Comparison of ENCODE assay signal across 9 mouse cellular contexts in the genomic region with DNA sequence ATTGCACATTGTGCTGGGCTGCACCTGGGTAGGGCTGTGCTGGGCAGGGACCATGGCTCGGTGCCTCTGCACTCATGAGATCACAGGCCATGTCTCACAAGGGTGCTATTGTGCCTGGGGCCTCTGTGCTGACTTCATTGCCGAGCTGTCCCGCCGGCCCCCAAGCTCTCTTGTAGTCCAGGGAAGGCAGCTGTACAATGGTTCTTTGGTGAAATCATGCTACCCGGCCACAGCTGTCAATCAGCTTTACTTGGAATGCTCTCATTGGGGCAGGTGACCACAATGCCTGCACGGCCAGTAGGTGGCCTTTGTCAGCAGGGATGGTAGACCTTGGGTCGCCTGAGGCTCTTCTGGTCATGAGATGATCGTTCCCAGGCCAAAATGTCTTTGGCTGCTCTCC.
DNase-seq lines count a peak whose midpoint lies in the region; ATAC-seq and TF ChIP-seq lines count a peak whose summit lies in the region.
"Had no signal": no experiment of that assay in that cellular context is flagged by ENCODE, and none has a peak within 500 bp of the region (broad histone marks: within the 10 kb centered on the region; RNA-seq: fewer than 3 reads in every experiment).

No protein-coding gene starts in this region.

- no peak overlapping the region for H3K27ac ChIP-seq in midbrain, embryonic 11.5 days (ENCODE audit: low read depth, low read length)
- no peak overlapping the region for H3K27ac ChIP-seq in midbrain, embryonic 14.5 days (replicated peaks; ENCODE audit: low read depth, low read length)
- H3K27ac ChIP-seq in layer of hippocampus, adult 2 months: peak overlapping the region; percentile 60
- no peak overlapping the region for H3K27ac ChIP-seq in stomach, postnatal 0 days (replicated peaks)
- H3K27ac ChIP-seq in kidney, embryonic 14.5 days (ENCODE audit: low read depth, low read length): no peak overlapping the region
- H3K27ac ChIP-seq in kidney, adult 2 months (ENCODE audit: insufficient read depth, low read depth, low read length): no peak overlapping the region

- H3K9me3 ChIP-seq in midbrain, embryonic 11.5 days (ENCODE audit: control insufficient read depth, low read length): no peaks in the 10 kb centered on the region
- H3K9me3 ChIP-seq in midbrain, embryonic 14.5 days (ENCODE audit: control insufficient read depth, low read length): no peaks in the 10 kb centered on the region
- H3K9me3 ChIP-seq in stomach, postnatal 0 days (ENCODE audit: control insufficient read depth, low read length): no peaks in the 10 kb centered on the region
- no peaks in the 10 kb centered on the region for H3K9me3 ChIP-seq in kidney, embryonic 14.5 days (ENCODE audit: control insufficient read depth, low read length)

- no peaks in the 10 kb centered on the region for H3K27me3 ChIP-seq in midbrain, embryonic 11.5 days (ENCODE audit: control insufficient read depth, insufficient read depth, low read length)
- H3K27me3 ChIP-seq in midbrain, embryonic 14.5 days (ENCODE audit: control insufficient read depth, insufficient read depth, low read length): no peaks in the 10 kb centered on the region
- no peaks in the 10 kb centered on the region for H3K27me3 ChIP-seq in stomach, postnatal 0 days (ENCODE audit: control insufficient read depth, insufficient read depth, low read length)
- H3K27me3 ChIP-seq in kidney, embryonic 14.5 days (ENCODE audit: control insufficient read depth, insufficient read depth, low read length): no peaks in the 10 kb centered on the region
- no peaks in the 10 kb centered on the region for H3K27me3 ChIP-seq in kidney, adult 2 months (replicated peaks; ENCODE audit: control insufficient read depth, insufficient read depth, low read length)

- peak; percentile 17 to 21 for DNase-seq in cerebellum, adult 18-20 months
- DNase-seq in cerebellum, postnatal 4 days (ENCODE audit: low spot score in 2 of 2): no peak
- no peak for DNase-seq in midbrain, embryonic 11.5 days (ENCODE audit: low spot score, missing footprints)
- DNase-seq in midbrain, embryonic 14.5 days: no peak
- peak; percentile 23 to 48 for DNase-seq in layer of hippocampus, adult 2 months (ENCODE audit: low spot score in 2 of 2)
- no peak for DNase-seq in stomach, postnatal 0 days (ENCODE audit: low spot score)
- no peak for DNase-seq in kidney, adult 2 months

- no peak overlapping the region for H3K4me2 ChIP-seq in midbrain, embryonic 11.5 days
- H3K4me2 ChIP-seq in midbrain, embryonic 14.5 days (ENCODE audit: low read length): no peak overlapping the region
- H3K4me2 ChIP-seq in stomach, postnatal 0 days (replicated peaks; ENCODE audit: low read depth): no peak overlapping the region
- H3K4me2 ChIP-seq in kidney, embryonic 14.5 days (replicated peaks; ENCODE audit: low read depth, low read length): no peak overlapping the region

- WGBS in midbrain, embryonic 11.5 days: 52% methylated on average over 8 of the region's 8 CpGs
- 43% methylated on average over 8 of the region's 8 CpGs for WGBS in midbrain, embryonic 14.5 days
- WGBS in stomach, postnatal 0 days: 79% methylated on average over 8 of the region's 8 CpGs
- WGBS in kidney, embryonic 14.5 days: 76% methylated on average over 8 of the region's 8 CpGs
- 79% methylated on average over 8 of the region's 8 CpGs for WGBS in kidney, adult 2 months

- no peak for TF ChIP-seq POLR2A in kidney, adult 2 months (IDR thresholded peaks at IDR 0.05; ENCODE audit: low read depth, low read length)

- no peak overlapping the region for H3K9ac ChIP-seq in midbrain, embryonic 11.5 days (ENCODE audit: low read length)
- no peak overlapping the region for H3K9ac ChIP-seq in midbrain, embryonic 14.5 days (replicated peaks; ENCODE audit: low read length)
- H3K9ac ChIP-seq in stomach, postnatal 0 days (ENCODE audit: low read length): no peak overlapping the region
- H3K9ac ChIP-seq in kidney, embryonic 14.5 days (ENCODE audit: low read depth, low read length): no peak overlapping the region

- no peak for TF ChIP-seq EP300 in stomach, postnatal 0 days (optimal IDR thresholded peaks at IDR 0.05)

- H3K4me3 ChIP-seq in midbrain, embryonic 11.5 days (ENCODE audit: low read depth, low read length): no peak overlapping the region
- H3K4me3 ChIP-seq in midbrain, embryonic 14.5 days (replicated peaks; ENCODE audit: low read depth, low read length): no peak overlapping the region
- H3K4me3 ChIP-seq in layer of hippocampus, adult 2 months: no peak overlapping the region
- no peak overlapping the region for H3K4me3 ChIP-seq in stomach, postnatal 0 days (ENCODE audit: low read depth, low read length)
- H3K4me3 ChIP-seq in kidney, embryonic 14.5 days (ENCODE audit: low read length): no peak overlapping the region
- no peak overlapping the region for H3K4me3 ChIP-seq in kidney, adult 2 months (ENCODE audit: insufficient read depth, low read depth, low read length)
- H3K4me3 ChIP-seq: megakaryocyte, embryonic 14.5 days had no signal

- no peaks in the 10 kb centered on the region for H3K4me1 ChIP-seq in midbrain, embryonic 11.5 days (ENCODE audit: control insufficient read depth, insufficient read depth, low read length)
- no peaks in the 10 kb centered on the region for H3K4me1 ChIP-seq in midbrain, embryonic 14.5 days (ENCODE audit: control insufficient read depth, insufficient read depth, low read length)
- no peaks in the 10 kb centered on the region for H3K4me1 ChIP-seq in stomach, postnatal 0 days (replicated peaks; ENCODE audit: control insufficient read depth, insufficient read depth)
- H3K4me1 ChIP-seq in kidney, embryonic 14.5 days (ENCODE audit: control insufficient read depth, insufficient read depth, low read length): no peaks in the 10 kb centered on the region
- no peaks in the 10 kb centered on the region for H3K4me1 ChIP-seq in kidney, adult 2 months (ENCODE audit: control insufficient read depth, insufficient read depth, low read length)
- H3K4me1 ChIP-seq: megakaryocyte, embryonic 14.5 days had no signal

- 0 out of 2 replicates have a peak, but pooled peaks have one; percentile 50 for ATAC-seq in midbrain, embryonic 11.5 days (ENCODE audit: low FRiP score)
- ATAC-seq in midbrain, embryonic 14.5 days (ENCODE audit: low FRiP score, low TSS enrichment): no peak
- ATAC-seq in stomach, postnatal 0 days (ENCODE audit: low FRiP score, low TSS enrichment): no peak
- no peak for ATAC-seq in kidney, embryonic 14.5 days (ENCODE audit: low FRiP score, low TSS enrichment)

- no peaks in the 10 kb centered on the region for H3K36me3 ChIP-seq in midbrain, embryonic 11.5 days (ENCODE audit: control insufficient read depth, insufficient read depth, low read length)
- no peaks in the 10 kb centered on the region for H3K36me3 ChIP-seq in midbrain, embryonic 14.5 days (ENCODE audit: control insufficient read depth, insufficient read depth, low read length)
- H3K36me3 ChIP-seq in stomach, postnatal 0 days (ENCODE audit: control insufficient read depth, insufficient read depth, low read length): no peaks in the 10 kb centered on the region
- no peaks in the 10 kb centered on the region for H3K36me3 ChIP-seq in kidney, embryonic 14.5 days (ENCODE audit: control insufficient read depth, insufficient read depth, low read length)
- H3K36me3 ChIP-seq in kidney, adult 2 months (ENCODE audit: control insufficient read depth, insufficient read depth, low read length): no peaks in the 10 kb centered on the region

- TF ChIP-seq CTCF in layer of hippocampus, adult 2 months (conservative IDR thresholded peaks at IDR 0.05): peak; percentile 52
- TF ChIP-seq CTCF in stomach, postnatal 0 days (IDR thresholded peaks at IDR 0.05; ENCODE audit: low read depth): 0 out of 2 replicates have a peak, but pooled peaks have one; percentile 4
- TF ChIP-seq CTCF in kidney, adult 2 months (conservative IDR thresholded peaks at IDR 0.05; ENCODE audit: insufficient read depth, insufficient read length, low read depth, low read length): no peak

Comparison
In these comparisons a context has a peak if more than half of its experiments do, and no peak if none do; other contexts are left out.
1. DNase-seq: peak in cerebellum, adult 18-20 months (2 of 2) and layer of hippocampus, adult 2 months (2 of 2); none in cerebellum, postnatal 4 days (0 of 2), midbrain, embryonic 11.5 days (single experiment), midbrain, embryonic 14.5 days (single experiment), stomach, postnatal 0 days (single experiment) and kidney, adult 2 months (single experiment).